Mouse (Mus musculus) ovary, adult 18-20 months (tissue): ENCODE results near the gene Usp39.

ENCODE experiments used
- DNase-seq: peaks from one replicate; pipeline ENCODE4 v3.0.0; 2022; ENCODE audit warnings: low spot score, mixed read lengths

The Usp39 gene

DNA sequence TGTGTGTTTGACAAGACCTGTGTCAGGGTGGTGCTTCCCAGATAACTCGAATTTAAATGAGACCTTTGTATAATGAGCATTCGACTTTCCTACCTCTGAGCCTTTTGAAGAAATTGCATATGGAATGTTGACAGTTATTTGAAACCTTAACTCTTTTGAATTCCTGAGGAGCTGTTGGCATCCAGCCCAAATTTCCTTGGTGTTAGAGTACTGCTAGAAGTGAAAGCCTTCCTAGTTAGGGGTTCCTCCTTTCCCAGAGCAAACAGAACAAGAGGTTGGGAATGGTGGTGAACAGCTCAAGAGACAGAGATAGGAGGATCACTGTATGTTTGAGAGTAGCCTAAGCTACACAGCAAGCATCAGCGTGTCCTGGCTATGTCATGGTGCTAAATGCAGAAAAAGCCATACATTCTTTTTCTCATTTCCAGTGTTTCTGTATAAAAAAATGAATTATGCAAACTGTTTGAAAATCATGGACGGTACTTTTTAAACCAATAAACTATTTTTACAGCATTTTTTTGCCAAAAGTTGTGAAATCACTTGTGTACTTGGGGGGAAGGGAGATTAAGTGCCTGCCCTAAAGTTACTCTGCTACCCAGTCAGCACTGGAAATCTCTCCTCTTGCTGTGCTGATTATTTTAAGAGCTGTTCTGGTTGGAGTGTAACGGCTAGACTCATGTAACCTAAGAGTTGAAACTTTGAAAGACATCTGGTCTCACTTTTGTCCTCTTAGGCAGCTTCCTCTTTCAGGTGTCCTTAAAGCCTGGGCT lies 7.8 kb upstream of the Usp39 start:
- DNase-seq: no peak

DNA sequence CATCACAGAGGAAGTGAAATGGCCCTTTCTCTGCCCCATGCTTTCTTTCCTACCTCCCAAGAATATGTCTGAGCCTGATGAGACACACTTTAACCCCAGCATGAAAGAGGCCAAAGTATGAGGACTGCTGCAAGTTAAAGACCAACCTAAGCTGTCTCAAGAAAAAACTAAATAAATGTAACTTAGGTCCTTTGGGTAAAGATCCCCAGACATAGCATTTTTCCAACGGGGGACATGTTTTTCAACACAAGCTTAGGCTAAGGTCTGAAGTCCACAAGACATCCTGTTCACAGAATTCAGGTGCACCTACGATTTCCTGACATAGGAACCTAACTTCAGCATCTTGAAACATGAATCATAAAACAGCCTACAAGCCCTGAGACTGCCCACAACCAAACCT lies 5.2 kb upstream of the Usp39 start:
- DNase-seq: no peak

DNA sequence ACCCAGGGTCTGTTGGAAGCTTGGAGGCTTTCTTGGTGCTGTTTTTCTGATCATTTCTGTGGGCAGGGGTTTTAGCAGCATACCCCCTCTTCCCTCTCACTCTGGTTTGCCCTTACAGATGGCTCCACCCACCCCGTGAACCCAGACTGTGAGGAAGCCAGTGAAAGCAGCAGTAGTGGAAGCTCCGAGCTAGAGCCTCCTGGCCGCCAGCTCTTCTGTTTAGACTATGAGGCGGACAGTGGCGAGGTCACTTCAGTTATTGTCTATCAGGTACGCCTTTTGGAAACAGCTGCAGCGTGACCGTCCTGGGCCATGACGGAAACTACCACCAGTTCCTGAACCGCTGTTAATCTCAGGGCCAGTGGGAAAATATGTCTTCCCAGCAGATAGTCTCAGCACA lies 3.4 kb upstream of the Usp39 start:
- no peak for DNase-seq

DNA sequence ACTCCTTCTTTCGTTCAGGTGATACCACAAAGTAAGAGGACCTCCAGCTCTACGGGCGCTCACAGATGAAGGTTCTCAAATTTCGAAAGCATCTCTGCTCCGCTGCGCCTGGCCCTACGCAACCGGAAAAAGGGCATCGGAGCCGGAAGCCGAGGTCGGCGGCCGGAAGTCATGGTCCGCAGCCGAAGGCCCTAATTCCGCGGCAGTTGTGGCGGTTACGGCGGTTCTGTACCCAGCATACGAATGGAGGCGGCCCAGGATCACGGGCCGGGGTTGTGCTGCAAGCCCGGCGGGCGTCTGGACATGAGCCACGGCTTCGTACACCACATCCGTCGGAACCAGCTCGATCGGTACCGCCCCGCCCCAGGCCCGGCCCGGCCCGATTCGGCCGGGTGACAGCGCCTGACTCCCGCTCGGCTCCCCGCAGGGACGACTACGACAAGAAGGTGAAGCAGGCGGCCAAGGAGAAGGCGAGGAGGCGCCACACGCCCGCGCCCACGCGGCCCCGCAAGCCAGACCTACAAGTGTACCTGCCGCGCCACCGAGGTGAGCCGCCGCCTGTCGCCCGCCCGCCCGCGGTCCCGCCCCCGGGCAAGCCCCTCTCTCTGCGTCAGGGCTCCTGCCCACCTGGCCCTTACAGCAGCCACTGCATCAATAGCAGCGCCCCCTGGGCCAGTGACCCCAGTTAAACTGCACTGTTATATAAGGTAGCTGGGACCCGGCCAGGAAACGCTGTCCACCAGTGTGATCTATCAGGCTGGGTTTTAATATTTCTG lies 2.4 kb upstream of the Usp39 start, which contains the start of gene 0610030E20Rik:
0610030E20Rik (plus strand) TSS at position 152 of the 776 bp plus-strand sequence.
- no peak for DNase-seq

DNA sequence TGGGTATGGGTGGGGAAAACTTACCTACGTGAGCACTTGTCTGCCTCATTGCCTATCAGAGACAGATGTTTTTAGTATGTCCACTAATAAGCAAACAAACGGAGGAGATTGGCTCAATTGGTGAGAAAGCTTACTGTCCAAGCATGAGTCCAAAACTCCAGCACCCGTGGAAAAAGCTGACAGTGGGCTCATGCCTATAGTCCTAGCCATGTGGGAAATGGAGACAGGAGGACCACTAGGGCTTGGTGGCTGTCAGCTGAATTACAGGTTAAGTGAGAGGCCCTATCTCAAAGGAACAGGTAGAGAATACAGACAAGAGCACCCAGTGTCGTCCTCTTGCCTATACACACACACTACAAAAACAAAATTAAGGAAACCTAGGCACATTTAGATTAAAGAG lies 1.3 kb upstream of the Usp39 start:
- no peak for DNase-seq

DNA sequence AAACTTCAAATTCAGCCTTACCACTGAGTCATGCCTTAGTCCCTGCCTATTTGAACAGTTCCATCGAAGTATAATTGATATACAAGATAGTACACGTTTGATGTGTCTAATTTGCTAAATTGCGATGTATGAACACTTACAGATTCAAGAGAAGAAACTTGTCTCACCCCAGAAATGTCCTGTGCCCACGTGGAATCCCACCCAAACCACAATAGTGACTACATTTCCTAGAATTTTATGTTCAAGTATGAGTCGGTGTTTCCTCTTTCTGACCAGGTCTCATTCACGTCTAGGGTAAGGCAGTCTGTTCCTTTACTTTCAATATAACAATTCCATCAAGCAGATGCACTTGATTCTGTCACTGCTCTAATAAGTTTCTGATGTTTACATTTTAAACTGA lies 649 bp upstream of the Usp39 start:
- DNase-seq: no peak

DNA sequence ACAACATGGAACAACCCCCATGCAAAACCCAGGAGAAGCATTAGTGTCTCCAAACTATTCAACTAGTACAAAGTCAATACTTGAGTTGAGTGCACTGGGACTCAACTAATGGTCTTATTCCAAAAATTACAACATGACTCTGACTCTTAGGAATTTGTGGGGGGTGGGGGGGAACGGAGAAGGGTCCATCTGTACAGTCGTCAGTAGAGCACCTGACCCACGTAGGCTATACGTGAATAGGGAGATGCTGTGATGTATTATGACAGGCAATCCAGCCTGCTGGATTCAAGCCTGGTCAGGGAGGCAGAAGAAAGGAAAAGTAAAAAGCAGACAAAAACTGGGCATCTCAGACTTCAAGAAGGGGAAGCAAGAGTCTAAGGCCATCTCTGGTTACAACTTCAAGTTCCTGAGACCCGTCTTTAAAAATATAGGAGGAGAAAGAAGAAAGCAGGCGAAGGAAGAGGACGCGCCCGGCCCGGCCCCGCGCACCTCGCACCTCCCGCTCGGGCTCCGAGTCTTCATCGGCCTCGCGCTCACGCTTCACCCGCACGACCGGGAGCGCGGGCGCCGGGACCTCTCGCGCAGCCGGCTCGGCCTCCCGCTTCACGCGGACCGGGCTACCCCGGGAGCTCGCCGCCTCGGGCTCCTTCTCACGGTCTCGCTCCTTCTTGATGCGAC lies 449 bp downstream of the Usp39 start:
- DNase-seq: no peak

DNA sequence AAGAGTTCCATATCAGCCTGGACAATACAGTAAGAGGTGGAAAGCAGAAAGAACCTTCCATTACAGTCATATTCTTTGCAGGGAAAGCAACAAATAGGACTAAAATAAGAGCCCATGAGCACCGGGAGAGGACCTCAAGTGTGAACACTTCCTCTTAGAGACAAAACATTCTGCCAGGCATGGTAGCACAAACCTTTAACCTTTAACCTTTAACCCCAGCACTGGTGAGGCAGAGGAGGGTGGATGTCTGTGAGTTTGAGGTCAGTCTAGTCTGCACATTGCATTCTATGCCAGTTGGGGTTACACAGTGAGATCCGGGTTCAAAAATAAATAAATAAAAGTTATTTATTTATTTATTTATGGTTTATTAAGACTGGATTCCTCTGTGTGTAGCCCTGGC lies 4.5 kb downstream of the Usp39 start:
- no peak for DNase-seq

DNA sequence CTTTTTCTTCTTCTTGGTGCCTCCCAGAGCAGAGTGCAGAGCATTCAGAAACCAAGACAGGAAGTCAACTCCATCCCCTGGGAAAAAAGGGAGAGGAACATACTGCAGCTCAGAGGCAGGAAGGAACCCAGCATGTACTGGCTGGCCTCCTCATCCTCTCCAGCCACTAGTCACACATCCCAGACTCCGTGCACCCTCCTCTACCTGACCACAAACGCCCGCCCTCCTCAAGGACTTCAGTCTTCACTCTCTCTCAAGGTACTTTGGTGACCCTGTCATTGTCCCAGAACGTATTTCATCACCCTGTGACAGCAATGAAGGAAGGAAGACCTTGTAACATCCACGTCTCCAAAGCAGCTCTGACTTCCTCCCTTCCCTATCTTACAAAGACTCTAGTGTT lies 11.9 kb downstream of the Usp39 start:
- DNase-seq: no peak

DNA sequence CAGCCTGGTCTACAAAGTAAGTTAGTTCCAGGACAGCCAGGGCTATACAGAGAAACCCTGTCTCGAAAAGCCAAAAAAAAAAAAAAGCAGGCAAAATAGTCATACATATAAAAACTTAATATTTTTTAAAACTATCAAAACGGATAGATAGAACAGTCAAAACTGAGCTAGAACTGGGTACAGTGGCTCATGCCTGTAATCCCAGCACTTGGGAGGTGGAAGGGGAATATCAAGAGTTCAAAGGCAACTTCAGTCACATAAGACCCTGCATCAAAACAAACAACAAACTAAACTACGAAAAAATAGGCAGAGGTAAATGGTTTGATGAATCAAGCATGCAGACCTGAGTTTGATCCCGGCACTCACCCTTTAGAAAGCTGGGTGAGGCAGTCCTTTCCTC lies 14.9 kb downstream of the Usp39 start:
- DNase-seq: no peak

DNA sequence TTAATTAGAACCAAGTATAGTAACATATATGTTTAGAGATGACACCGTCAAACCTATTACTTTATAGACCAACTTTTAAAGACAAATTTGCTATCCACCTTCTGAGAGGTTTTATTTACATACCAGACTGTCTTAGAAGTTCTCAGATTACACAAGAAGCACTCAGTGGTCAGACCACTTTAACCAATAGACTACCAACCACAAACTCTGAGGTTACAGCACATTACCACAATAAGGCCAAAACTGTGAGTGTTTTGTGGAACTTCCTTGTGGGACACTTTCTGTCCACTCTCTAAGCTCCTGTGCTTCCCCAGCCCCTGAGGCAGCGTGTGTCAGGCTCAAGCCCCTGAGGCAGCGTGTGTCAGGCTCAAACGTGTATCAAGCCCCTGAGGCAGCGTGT lies 16.0 kb downstream of the Usp39 start:
- no peak for DNase-seq

DNA sequence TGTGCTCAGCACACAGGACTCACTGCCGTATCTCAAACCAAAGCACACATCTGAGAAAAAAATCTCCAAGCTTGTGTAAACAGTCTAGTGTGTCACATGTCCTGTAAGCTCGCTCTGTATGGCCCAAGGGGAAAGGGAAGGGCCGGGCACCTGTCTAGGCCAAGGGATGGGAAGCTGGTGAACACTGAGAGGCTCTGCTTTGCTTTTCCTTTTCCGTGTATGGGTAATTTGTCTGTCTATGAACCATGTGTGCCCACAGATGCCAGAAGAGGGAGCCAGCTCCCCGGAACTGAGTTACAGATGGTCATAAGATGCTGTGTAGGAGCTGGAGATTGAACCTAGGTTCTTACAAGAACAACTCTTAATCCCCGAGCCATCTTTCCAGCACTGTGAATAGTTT lies 18.7 kb downstream of the Usp39 start:
- DNase-seq: no peak

DNA sequence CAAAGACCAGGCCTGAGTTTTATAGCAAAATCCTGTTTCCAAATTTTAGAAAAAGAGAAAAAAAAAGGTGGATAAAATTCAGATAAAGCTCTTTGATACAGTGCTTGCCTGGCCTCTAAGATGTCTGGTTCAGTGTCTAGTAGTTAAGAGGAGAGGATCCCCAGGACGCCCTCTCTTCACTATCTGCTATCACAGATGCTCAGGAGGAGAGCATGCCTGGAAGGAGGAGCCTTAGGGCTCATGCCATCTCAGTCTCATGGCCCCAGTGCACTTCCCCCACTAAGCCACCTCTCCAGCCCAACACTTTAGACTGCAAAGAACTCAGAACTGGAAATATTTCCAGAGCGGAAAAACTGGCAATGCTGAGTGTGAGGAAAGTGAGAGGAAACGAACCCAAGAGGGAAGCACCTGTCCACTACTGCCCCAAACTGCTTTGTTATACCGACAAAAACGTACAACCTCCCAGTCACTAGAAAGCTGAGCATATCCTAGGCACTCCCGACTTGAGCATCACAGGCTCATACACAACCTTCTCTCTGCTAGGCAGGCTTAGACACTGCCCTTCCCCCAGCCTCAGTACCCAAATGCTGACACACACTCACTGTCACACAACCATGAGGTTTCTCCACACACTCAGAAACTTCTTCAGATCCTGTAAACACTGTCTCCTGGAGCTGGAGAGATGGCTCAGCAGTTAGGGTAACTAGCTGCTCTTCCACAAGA lies 21.0 kb downstream of the Usp39 start:
- DNase-seq: no peak

DNA sequence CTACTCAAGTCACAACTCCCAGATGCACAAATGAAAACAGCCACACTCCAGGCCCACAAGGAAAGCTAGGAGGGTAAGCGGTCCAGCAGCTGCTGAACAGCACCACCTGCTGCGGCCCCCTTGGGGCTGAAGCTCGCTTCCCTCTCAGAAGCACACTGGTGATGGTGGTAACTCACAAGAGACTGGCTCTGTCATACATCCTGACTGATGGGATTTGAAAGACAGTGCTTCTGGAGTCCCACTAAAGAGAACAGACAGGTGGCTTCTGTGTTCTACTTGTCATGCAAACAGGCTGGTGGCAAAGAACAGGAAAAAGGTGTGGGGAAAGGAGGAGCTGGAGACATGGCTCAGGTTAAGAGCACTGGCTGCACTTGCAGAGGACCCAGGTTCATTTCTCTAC lies 22.0 kb downstream of the Usp39 start:
- no peak for DNase-seq

DNA sequence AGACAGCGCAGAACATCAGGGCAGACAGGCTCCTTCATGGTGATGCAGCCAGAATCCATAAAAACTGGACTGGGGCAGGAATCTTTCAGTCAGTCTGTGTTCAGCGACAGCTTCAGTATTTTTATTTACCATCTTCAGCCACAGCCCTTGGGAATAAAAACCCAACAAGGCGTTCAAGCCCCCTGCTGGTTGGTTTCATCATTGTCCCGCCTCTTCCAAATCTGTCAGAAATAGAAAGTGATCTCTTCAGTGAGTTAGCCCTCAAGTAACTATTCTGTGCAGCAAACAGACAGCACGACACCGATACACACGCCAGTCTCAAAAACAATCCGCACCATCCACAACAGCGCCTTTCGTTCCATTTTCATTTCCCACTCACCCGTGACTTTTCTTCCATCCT lies 26.0 kb downstream of the Usp39 start:
- DNase-seq: no peak

DNA sequence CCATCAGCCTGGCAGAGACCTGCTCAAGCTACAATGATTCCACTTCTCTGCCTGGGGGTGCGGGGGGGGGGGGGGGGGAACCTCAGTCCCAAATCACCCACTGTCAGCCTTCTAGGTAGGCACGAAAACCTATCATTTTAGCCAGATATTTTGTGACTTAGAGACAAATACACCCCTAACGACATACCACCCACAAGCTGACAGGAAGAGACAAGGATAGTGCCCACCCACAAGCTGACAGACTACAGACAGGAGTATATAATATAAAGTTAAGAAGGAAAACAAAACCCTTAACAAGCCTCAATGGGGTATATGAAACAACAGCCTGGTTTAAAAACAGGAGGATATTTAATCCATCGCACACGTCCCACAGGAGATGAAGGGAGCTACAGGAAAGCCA lies 26.5 kb downstream of the Usp39 start:
- DNase-seq: no peak

DNA sequence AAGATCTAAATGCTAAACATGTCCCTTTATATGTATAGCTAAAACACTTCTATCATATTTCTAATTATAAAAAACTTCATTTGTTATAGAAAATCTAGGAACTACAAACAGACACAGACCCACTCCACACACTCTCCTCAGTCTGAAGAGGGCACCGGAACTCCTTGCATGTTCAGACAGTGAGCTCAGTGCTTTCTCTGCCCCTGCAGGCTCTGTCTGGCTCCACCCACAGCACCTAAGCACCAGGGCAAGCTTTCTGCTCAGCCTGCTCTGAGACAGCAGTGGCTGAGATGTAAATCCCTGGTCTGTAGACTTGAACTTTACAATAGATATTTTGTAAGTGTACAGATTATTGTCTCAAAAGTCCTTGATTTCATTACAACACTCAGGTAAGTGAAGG lies 28.9 kb downstream of the Usp39 start:
- DNase-seq: no peak

DNA sequence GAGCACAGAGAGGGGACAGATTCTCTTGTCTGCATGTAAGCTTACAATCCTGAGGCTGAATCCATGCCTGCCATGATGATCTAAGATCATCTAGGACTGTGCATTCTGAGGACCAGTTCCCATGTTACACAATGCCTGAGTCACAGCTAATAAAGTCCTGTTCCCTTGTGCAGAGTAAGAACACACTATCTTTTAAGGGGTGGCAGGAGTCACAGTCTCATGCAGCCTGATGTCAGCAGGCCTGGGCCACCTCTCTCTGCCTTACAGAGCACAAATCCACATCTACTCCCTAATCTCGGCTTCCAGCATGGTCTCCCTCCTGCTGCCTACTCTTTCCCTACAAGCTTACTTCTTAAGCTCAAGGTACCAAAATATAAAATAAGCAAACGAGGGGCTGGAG lies 29.6 kb downstream of the Usp39 start:
- DNase-seq: no peak

DNA sequence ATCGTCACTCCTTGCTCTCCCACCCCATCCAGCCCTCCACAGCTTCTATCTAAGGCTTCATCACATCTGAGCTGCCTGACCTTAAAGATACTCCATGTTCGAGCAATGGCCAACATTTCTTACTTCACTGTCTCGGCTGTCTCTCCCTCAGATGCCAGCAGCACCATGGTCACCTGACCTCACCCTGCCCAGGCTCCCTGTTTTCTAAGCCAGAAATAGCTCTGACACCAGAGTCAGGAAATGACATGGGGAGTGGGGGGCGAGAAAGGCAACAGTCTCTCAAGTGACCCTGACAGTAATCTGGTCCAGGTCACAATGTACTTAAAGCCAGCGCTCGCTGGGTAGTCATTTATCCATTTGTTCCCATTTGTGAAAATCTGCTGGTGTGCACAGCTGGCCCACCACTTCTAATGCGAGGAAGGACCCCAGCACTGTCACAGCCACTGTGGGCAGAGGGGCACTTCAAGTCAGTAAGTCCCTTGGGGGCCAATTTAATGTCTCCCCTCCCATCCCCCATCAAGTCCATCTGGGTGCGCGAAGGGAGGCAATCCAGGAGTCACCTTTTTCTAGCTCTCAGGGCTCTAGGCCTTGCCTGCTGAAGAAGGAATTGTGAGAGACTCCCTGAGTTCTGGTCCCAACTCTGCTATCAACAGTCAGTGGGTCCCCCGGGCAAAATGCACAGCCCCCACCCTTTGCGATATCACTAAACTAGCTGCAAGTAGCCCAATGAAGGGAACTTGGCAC lies 31.7 kb downstream of the Usp39 start:
- DNase-seq: peak; percentile 43

DNA sequence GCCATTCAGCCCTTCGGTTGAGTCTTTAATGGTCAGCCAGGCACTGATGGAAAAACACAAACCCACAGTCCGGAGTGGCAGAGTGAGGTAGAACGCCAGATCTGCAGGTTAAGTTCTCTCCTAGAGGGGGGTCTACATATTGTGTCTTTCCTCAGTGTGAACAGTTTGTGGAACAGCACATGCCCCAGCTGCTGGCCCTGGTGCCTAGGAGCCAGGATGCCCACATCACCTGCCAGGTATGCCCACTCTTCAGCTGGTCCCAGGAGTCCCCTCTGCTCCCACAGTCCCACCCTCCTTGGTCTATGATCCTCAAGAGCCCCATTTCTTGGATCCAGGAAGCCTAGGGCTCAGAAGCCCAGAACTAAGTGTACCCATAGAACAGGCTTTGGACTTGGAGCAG lies 32.8 kb downstream of the Usp39 start:
- DNase-seq: no peak

DNA sequence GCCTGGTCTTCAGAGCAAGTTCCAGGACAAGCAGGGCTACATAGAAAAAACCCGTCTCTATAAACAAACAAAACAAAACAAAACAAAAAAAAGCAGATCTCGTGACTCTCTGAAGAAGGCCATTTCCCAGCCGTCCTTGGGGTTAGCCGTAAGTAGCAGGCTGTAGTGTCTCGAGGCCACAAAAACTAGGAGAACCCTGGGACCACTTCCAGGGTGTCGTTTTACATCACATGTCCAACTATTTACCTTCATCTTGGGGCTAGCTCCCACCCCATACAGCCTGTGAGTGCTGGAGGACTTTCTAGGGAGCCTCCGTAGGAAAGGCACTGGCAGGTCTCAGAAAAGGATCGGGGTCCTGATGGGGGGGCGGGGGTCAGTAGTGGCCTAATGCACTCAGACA lies 41.5 kb downstream of the Usp39 start:
- DNase-seq: no peak
